Mouse (Mus musculus) CH12.LX (cell line): ENCODE measurements around the gene Adamtsl5. TPM values are rescaled to one million over a fixed set of nuclear protein-coding genes. Genes with fewer than 3 reads are reported as not detected.

Experiments used
- DNase-seq: peaks from one replicate; pipeline ENCODE4 v3.0.0-alpha.2; 2013; ENCODE audit errors: extremely low read depth
- H3K27ac ChIP-seq: 2 replicates; pipeline ENCODE4 v1.5.1; 2012; ENCODE audit warnings: low read depth, mild to moderate bottlenecking, control low read depth, moderate library complexity; ENCODE audit not compliant: insufficient read depth
- H3K27me3 ChIP-seq: replicated peaks from 2 replicates; pipeline ENCODE3; 2012; ENCODE audit warnings: inconsistent platforms
- H3K36me3 ChIP-seq, 2 experiments: replicated peaks in 1 of 2; 2 replicates each; pipeline versions ENCODE3 to v1.6.1; 2012; ENCODE audit warnings: inconsistent platforms in 1 of 2, low read length in 1 of 2, mild to moderate bottlenecking in 1 of 2, mixed read lengths in 1 of 2, moderate library complexity in 1 of 2; ENCODE audit not compliant: control insufficient read depth in 1 of 2, insufficient read depth in 1 of 2
- H3K4me1 ChIP-seq, 2 experiments: 2 replicates each; pipeline ENCODE4 v1.6.1; 2012; ENCODE audit warnings: inconsistent platforms in 1 of 2, moderate library complexity in 1 of 2; ENCODE audit not compliant: insufficient read depth in 2 of 2, control insufficient read depth in 1 of 2
- H3K4me2 ChIP-seq: 2 replicates; pipeline ENCODE4 v1.6.1; 2012; ENCODE audit warnings: low read depth, mild to moderate bottlenecking, control low read depth; ENCODE audit not compliant: poor library complexity, insufficient read depth, severe bottlenecking
- H3K4me3 ChIP-seq, 3 experiments: fragments of 150-350 bp in 1 of 3; sonication (generic) in 1 of 3; replicated peaks in 1 of 3; 2 replicates each; pipeline versions ENCODE3 to v1.5.1; 2011 to 2012; ENCODE audit warnings: low read depth in 2 of 3, low read length in 2 of 3, mild to moderate bottlenecking in 2 of 3, moderate library complexity in 2 of 3, control low read depth in 1 of 3, improper control_type of control experiment in 1 of 3, inconsistent platforms in 1 of 3, mixed read lengths in 1 of 3; ENCODE audit not compliant: poor library complexity in 1 of 3
- H3K79me2 ChIP-seq: replicated peaks from 2 replicates; pipeline ENCODE4 v1.6.1; 2012; ENCODE audit warnings: mild to moderate bottlenecking, moderate library complexity; ENCODE audit not compliant: control insufficient read depth, poor library complexity, insufficient read depth, severe bottlenecking; ENCODE audit errors: extremely low read depth
- H3K9ac ChIP-seq: 2 replicates; pipeline ENCODE4 v1.6.1; 2012; ENCODE audit warnings: low read depth, mild to moderate bottlenecking, control low read depth, moderate library complexity; ENCODE audit not compliant: insufficient read depth
- H3K9me3 ChIP-seq: replicated peaks from 2 replicates; pipeline ENCODE3; 2012; ENCODE audit warnings: low read length, inconsistent platforms, mixed read lengths
- CHD1 ChIP-seq: IDR thresholded peaks from 2 replicates; pipeline ENCODE4 v1.6.1; 2012; ENCODE audit warnings: low read depth, low read length, improper control_type of control experiment, inconsistent platforms
- CTCF ChIP-seq, 2 experiments: IDR thresholded peaks in 1 of 2; conservative IDR thresholded peaks in 1 of 2; 2 replicates each; pipeline ENCODE4 v1.5.1; 2011 to 2012; ENCODE audit warnings: low read depth in 2 of 2, low read length in 2 of 2, improper control_type of control experiment in 1 of 2, inconsistent platforms in 1 of 2, mild to moderate bottlenecking in 1 of 2, moderate library complexity in 1 of 2
- ELF1 ChIP-seq: IDR thresholded peaks from 2 replicates; pipeline ENCODE4 v1.6.1; 2014; ENCODE audit warnings: low read depth, mild to moderate bottlenecking, inconsistent platforms, low read length, improper control_type of control experiment
- EP300 ChIP-seq: IDR thresholded peaks from 2 replicates; pipeline ENCODE4 v1.6.1; 2011; ENCODE audit warnings: low read length, improper control_type of control experiment
- JUN ChIP-seq: IDR thresholded peaks from 2 replicates; pipeline ENCODE4 v1.6.1; 2011; ENCODE audit warnings: low read depth, mild to moderate bottlenecking, low read length, improper control_type of control experiment, moderate library complexity; ENCODE audit not compliant: insufficient read depth
- JUND ChIP-seq: conservative IDR thresholded peaks from 2 replicates; pipeline ENCODE4 v1.6.1; 2011; ENCODE audit warnings: low read depth, low read length, improper control_type of control experiment
- MAFK ChIP-seq: IDR thresholded peaks from 2 replicates; pipeline ENCODE4 v1.6.1; 2011; ENCODE audit warnings: low read length, improper control_type of control experiment; ENCODE audit not compliant: insufficient replicate concordance
- MEF2A ChIP-seq: IDR thresholded peaks from 2 replicates; pipeline ENCODE4 v1.6.1; 2014; ENCODE audit warnings: low read depth, mild to moderate bottlenecking, inconsistent platforms, low read length, improper control_type of control experiment, borderline replicate concordance
- NELFE ChIP-seq: IDR thresholded peaks from 2 replicates; pipeline ENCODE4 v1.6.1; 2011; ENCODE audit warnings: low read depth, low read length, improper control_type of control experiment
- POLR2AphosphoS2 ChIP-seq: IDR thresholded peaks from 2 replicates; pipeline ENCODE4 v1.6.1; 2011; ENCODE audit warnings: low read depth, low read length, improper control_type of control experiment
- RAD21 ChIP-seq: IDR thresholded peaks from 2 replicates; pipeline ENCODE4 v1.6.1; 2011; ENCODE audit warnings: low read depth, mild to moderate bottlenecking, low read length, improper control_type of control experiment, moderate library complexity
- TBP ChIP-seq: conservative IDR thresholded peaks from 2 replicates; pipeline ENCODE4 v1.6.1; 2011; ENCODE audit warnings: low read depth, low read length, improper control_type of control experiment
- UBTF ChIP-seq: IDR thresholded peaks from 2 replicates; pipeline ENCODE4 v1.6.1; 2012; ENCODE audit warnings: low read depth, mild to moderate bottlenecking, inconsistent platforms, low read length, improper control_type of control experiment, moderate library complexity
- ZNF384 ChIP-seq: IDR thresholded peaks from 2 replicates; pipeline ENCODE4 v1.6.1; 2012; ENCODE audit warnings: low read depth, low read length, improper control_type of control experiment, inconsistent platforms
- dilution Hi-C: fragments of 300-500 bp; cut with MboI; formaldehyde crosslinking; loops from 2 replicates; pipeline ENCODE4 v1.14.3; 2020; ENCODE audit warnings: low sequenced_read_pairs; ENCODE audit not compliant: extremely low pct_unique_long_range_greater_than_20kb, extremely low pct_ligation_motif_present
- in situ Hi-C: fragments of 300-500 bp; cut with MboI; formaldehyde crosslinking; loops from 3 replicates; pipeline ENCODE4 v1.14.3; 2019; ENCODE audit warnings: low sequenced_read_pairs, low pct_ligation_motif_present, low pct_unique_long_range_greater_than_20kb, mixed read lengths
- polyA plus RNA-seq: library from polyadenylated mRNA; unstranded; fragments of >175 nt; gene quantifications from 2 replicates; pipeline ENCODE4 v1.2.1, GENCODE M21; 2012; ENCODE audit warnings: low read depth; ENCODE audit not compliant: insufficient read length
- total RNA-seq, 2 experiments: library from RNA; depleted of rRNA; stranded (reverse); fragments of 300-350 nt in 1 of 2; fragments of >200 nt in 1 of 2; gene quantifications; 2 replicates each; pipeline ENCODE4 v1.2.3; 2012 to 2014

Adamtsl5 gene
- total and polyA plus RNA-seq, 3 experiments = 0.16 to 0.55 (median 0.27) TPM

DNA sequence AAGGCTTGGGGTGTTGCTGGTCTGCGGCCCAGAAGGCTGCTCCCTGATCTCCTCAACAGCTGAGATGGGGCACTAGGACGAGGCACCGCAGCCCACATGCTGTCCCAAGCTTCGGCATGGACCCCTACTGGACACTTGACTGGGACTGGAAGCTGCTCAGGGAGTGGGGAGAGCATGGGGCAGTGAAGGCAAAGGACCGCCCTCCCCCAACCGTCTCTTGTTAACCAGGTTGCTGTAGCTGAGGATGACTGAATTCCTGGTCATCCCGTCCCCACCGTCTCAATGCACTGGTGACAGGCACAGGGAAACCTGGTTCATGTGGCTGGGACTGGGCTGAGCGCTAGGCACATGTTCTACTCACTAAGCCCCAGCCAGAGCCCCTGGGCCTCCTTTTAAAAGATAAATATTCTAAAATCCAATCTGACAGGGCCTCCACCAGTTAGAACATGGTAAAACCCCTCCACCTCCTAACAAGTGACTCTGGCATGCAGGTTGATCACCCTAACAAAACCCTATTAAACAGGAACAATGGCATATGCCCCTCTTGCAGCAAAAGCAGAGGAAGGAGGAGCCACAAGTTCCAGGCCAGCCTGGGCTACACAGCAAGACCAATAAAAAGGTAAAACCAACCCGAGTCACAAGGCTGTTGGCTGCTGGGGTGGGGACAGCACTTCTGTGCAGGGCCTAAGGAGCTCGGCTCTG lies 48.8 kb upstream of the Adamtsl5 start:
- Histone ChIP-seq H3K36me3 (peaks cover 46 to 58% of the 10 kb centered on the region in 2 experiments), H3K27me3 (no peaks in the 10 kb centered on the region), H3K79me2 (peaks cover 18% of the 10 kb centered on the region), H3K4me3 (peak overlapping the region; percentile 42 to 63 (median 60)), H3K9me3 (no peaks in the 10 kb centered on the region), H3K9ac (peak overlapping the region; percentile 29), H3K27ac (peak overlapping the region; percentile 98), H3K4me2 (peak overlapping the region; percentile 68), H3K4me1 (peaks cover 18 to 54% of the 10 kb centered on the region in 2 experiments)
- in situ Hi-C loops (no loop called here), dilution Hi-C loops (no loop called here)
- DNase-seq = peak; percentile 50
- TF ChIP-seq POLR2AphosphoS2 (no peak), CHD1 (peak; percentile 12; the same call in 1 of the 2 replicates)

DNA sequence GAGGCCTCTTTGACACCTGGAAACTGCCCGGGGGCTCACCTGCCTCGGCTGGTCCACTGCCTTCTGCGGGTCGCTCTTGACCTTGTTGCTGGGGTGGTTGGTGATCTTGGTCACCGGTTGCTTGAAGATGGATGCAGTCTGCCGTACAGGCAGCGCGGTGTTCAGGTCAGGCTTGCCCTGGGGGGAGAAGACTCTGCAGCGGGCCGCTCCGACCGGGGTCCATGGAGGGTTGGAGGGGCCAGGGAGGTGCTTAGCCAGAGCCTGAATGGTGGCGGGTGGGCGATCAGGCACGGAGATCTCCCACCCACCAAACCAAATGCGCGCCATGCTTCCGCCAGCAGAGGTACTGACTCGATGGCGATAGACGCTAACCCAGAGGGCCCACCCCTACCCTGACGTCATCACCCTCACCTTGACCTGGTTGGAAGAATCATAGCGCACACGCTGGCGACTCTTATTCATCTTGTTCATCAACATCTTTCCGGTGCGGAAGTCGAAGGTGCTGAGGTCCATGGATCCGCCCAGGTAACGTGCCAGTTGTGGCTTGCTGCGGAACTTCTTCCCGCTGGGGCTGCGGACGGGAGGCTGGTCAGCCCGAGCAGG lies 46.9 kb upstream of the Adamtsl5 start:
- TF ChIP-seq TBP (no peak), ELF1 (no peak), MAFK (no peak), JUND (no peak), MEF2A (no peak), ZNF384 (no peak), EP300 (no peak), CTCF (conservative IDR thresholded peaks at IDR 0.05 in 1 of 2, IDR thresholded peaks at IDR 0.05 in 1 of 2; ENCODE audit: low read depth in 2 of 2, low read length in 2 of 2) (no peak), RAD21 (no peak), UBTF (no peak), NELFE (no peak), JUN (no peak)
- H3K79me2 ChIP-seq = peaks cover 18% of the 10 kb centered on the region
- no peak overlapping the region for H3K27ac ChIP-seq
- H3K4me2 ChIP-seq = no peak overlapping the region
- H3K4me1 ChIP-seq = peaks cover 15 to 36% of the 10 kb centered on the region in 2 experiments
- H3K4me3 ChIP-seq = no peak overlapping the region
- dilution Hi-C loops (no loop called here), in situ Hi-C loops (no loop called here)
- H3K9me3 ChIP-seq = no peaks in the 10 kb centered on the region
- H3K9ac ChIP-seq = no peak overlapping the region
- H3K36me3 ChIP-seq = peaks cover 43 to 64% of the 10 kb centered on the region in 2 experiments
- no peak for DNase-seq
- no peaks in the 10 kb centered on the region for H3K27me3 ChIP-seq
